Mouse (Mus musculus) neutrophil, adult 59 days (primary cell): ENCODE results near the gene Pin4. TPM values are rescaled to one million over a fixed set of nuclear protein-coding genes. Genes with fewer than 3 reads are reported as not detected.

ENCODE experiments used
- total RNA-seq, 2 experiments: library from RNA; stranded (reverse); gene quantifications; 1 replicate in 1 of 2; 2 replicates in 1 of 2; pipeline ENCODE4 v1.2.4; 2023

The Pin4 gene
- 10 to 100 TPM; 12.5 to 12.7 TPM for total RNA-seq

DNA sequence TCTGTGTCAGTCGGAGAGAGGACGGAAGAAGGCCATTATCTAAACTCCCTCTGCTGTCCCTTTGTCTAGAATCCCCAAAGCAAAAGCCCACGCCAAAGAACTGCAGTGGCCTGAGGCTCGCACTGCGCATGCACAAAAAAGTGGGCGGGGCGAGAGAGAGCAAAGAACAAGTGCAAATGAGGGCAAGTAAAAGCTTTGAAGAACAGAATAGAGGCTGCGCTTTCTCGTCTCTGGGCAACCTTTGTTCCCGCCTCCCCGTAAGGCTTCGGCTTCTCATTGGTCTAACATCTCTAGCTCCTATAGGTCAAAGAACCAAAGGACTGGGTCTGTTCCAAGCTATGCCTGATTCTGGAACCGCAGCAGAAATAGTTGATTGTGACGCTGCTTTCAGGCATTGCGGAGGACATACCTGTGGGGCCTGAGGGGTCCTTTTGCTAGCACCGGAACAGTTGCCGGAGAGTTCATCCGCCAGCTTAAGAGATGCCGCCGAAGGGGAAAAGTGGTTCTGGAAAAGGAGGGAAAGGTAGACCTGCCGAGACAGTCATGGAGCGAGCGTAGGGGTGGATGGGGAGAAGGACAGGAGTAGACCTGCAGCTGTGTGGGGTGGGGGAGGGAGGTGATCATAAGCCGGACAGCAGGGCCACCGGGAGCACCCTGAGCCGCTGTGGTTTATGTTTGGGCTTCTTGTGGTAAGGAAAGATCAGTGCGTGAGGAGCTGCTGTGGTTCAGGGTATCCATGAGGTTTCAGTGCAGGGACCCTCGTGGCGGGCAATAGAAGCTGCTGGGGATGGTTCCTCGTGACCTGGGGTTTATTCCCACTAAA is at the start of gene Pin4:
TSS of gene Pin4 (plus strand) at position 406 of the 823 bp plus-strand sequence.

GRCm38 (mm10) chrX:102070591-102071471 is 48.4 kb upstream of the Pin4 start, which contains the start of gene Rtl5:
TSS of gene Rtl5 (minus strand) at chrX:102071304.

DNA sequence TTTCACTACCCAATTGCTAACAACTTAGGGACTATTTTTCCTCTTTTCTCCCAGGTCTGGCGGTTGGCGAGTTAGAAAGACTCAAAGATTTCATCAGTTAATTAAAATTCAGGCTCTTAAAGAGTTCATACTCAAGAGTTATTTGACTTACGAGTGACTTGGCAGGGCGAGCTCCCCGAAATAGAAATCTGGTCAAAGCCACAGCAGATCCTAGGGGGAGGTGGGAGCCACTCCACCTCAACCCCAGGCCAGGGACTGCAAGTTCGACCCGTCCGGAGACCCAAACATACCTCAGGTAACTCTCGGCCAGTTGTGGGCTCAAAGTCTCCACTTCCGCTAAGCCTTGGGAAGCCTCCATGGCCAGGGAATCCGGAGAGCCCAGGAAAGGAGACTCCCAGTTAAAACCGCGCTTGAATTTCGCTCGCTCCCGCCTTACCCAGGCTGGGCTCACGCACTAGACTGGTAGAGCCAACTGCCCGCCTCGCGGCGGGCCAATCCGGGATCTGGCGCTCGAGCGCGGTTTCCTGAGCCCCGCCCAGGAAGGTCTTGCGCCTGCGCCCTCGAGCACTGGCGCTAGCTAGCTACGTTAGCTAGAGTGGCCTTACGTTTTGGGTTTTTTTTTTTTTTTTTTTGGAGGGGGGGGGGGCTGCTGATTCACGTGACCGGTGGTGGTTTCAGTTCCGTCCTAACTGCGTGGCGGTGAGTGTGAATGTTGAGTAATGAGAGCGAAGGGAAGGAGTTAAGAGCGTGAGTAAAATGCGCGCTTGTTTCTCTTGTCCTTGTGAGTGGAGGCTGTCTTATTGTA is 37.6 kb downstream of the Pin4 start, which contains the start of gene Ercc6l:
TSS of gene Ercc6l (minus strand) at position 474 of the 805 bp plus-strand sequence.

Other genes with a start within 250 kb of the Pin4 start
- gene Rtl5, start 48.1 kb upstream of the Pin4 start, total RNA-seq, result 1 to 10 TPM; 4.1 to 4.7 TPM
- gene Ercc6l, start 37.6 kb downstream of the Pin4 start, total RNA-seq, result 1 to 10 TPM; 9.5 to 9.9 TPM
- 100 to 1,000 TPM; 684 to 973 TPM for gene Rps4x, start 69.9 kb downstream of the Pin4 start, total RNA-seq
- gene Cited1, start 132.7 kb downstream of the Pin4 start, total RNA-seq, result not detected